Mouse (Mus musculus) kidney, adult 2 months (tissue): ENCODE data around the gene Cd99l2.

Experiments
- CTCF ChIP-seq: fragments of 200-500 bp; conservative IDR thresholded peaks from 2 replicates; pipeline ENCODE4 v1.5.1; 2011; ENCODE audit warnings: low read depth, mild to moderate bottlenecking, control low read depth, low read length, moderate library complexity, mixed read lengths; ENCODE audit not compliant: insufficient read depth, insufficient read length
- POLR2A ChIP-seq: fragments of 200-500 bp; IDR thresholded peaks from one replicate; pipeline ENCODE4 v1.6.1; 2011; ENCODE audit warnings: low read depth, low read length, control low read depth

GRCm38 (mm10) chrX:71475497-71475896 is 17.2 kb downstream of the Cd99l2 start:
- no peak for TF ChIP-seq CTCF
- no peak for TF ChIP-seq POLR2A
